Mouse (Mus musculus): ENCODE measurements around the gene Grap. TPM values are rescaled to one million over a fixed set of nuclear protein-coding genes. Genes with fewer than 3 reads are reported as not detected.
"Not testable (repeated sequence)": the region's sequence is repeated elsewhere in the genome, so short reads cannot be mapped to it uniquely, and the experiment has no call there.

The Grap gene
- polyA plus RNA-seq, 1 experiment, result 119 TPM

GRCm38 (mm10) chr11:61637856-61638255 is 15.2 kb upstream of the Grap start:
- peaks cover 19% of the 10 kb centered on the region for H3K4me1 ChIP-seq (replicated peaks; ENCODE audit: control insufficient read depth, insufficient read depth, low read length)
- no peaks in the 10 kb centered on the region for H3K27me3 ChIP-seq (ENCODE audit: control insufficient read depth, insufficient read depth, low read length)
- TF ChIP-seq CTCF (IDR thresholded peaks at IDR 0.05; ENCODE audit: borderline replicate concordance, control insufficient read depth, extremely low read depth, insufficient read depth, low read length, poor library complexity), result no peak
- no peak for TF ChIP-seq POLR2A (IDR thresholded peaks at IDR 0.05; ENCODE audit: control insufficient read depth, extremely low read depth, insufficient read depth, low read length, poor library complexity)
- DNase-seq, result no peak
- H3K36me3 ChIP-seq (ENCODE audit: control insufficient read depth, insufficient read depth, low read length), result no peaks in the 10 kb centered on the region
- 92% methylated on average over 3 of the region's 3 CpGs for WGBS
- no peak overlapping the region for H3K27ac ChIP-seq (ENCODE audit: control insufficient read depth, insufficient read depth, low read length)
- no peak overlapping the region for H3K4me3 ChIP-seq (ENCODE audit: control insufficient read depth, insufficient read depth, low read length)

- H3K27me3 ChIP-seq (ENCODE audit: control insufficient read depth, insufficient read depth, low read length), result no peaks in the 10 kb centered on the region
- no peaks in the 10 kb centered on the region for H3K36me3 ChIP-seq (ENCODE audit: control insufficient read depth, insufficient read depth, low read length)
- no peak overlapping the region for H3K4me3 ChIP-seq (ENCODE audit: control insufficient read depth, insufficient read depth, low read length)
- peaks cover 19% of the 10 kb centered on the region for H3K4me1 ChIP-seq (replicated peaks; ENCODE audit: control insufficient read depth, insufficient read depth, low read length)
- peak; percentile 46 for DNase-seq
- WGBS, result 27% methylated on average over 12 of the region's 12 CpGs
- TF ChIP-seq CTCF (IDR thresholded peaks at IDR 0.05; ENCODE audit: borderline replicate concordance, control insufficient read depth, extremely low read depth, insufficient read depth, low read length, poor library complexity) (no peak), POLR2A (IDR thresholded peaks at IDR 0.05; ENCODE audit: control insufficient read depth, extremely low read depth, insufficient read depth, low read length, poor library complexity) (no peak)
- H3K27ac ChIP-seq (ENCODE audit: control insufficient read depth, insufficient read depth, low read length), result peak overlapping the region; percentile 79
Observed at GRCm38 (mm10) chr11:61638764-61639536, 14.1 kb upstream of the Grap start.

- Histone ChIP-seq H3K27me3 (ENCODE audit: control insufficient read depth, insufficient read depth, low read length) (no peaks in the 10 kb centered on the region), H3K4me1 (replicated peaks; ENCODE audit: control insufficient read depth, insufficient read depth, low read length) (peaks cover 25% of the 10 kb centered on the region), H3K4me3 (ENCODE audit: control insufficient read depth, insufficient read depth, low read length) (no peak overlapping the region), H3K36me3 (ENCODE audit: control insufficient read depth, insufficient read depth, low read length) (no peaks in the 10 kb centered on the region), H3K27ac (ENCODE audit: control insufficient read depth, insufficient read depth, low read length) (peak overlapping the region; percentile 54)
- 74% methylated on average over 6 of the region's 6 CpGs for WGBS
- no peak for DNase-seq
- TF ChIP-seq POLR2A (IDR thresholded peaks at IDR 0.05; ENCODE audit: control insufficient read depth, extremely low read depth, insufficient read depth, low read length, poor library complexity), result no peak
Observed at GRCm38 (mm10) chr11:61639601-61640177, 13.4 kb upstream of the Grap start.

DNA sequence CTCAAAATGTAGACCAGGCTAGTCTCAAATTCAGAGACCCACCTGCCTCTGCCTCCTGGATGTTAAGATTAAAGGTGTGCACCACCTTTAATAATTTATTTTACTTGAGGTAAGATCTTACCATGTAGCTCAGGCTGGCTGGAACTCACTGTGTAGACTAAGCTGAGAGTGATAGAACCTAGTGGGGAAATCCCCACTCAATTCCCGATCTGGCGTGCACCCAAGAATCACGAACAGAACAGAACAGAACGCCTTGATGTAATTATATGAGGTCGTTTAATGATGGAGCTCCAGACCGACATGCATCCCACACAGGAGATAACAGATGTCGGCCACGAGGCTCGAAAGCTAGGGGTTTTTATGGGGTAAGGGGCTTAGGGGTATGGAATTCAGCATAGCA is 12.5 kb upstream of the Grap start:
- H3K4me1 ChIP-seq (replicated peaks; ENCODE audit: control insufficient read depth, insufficient read depth, low read length), result peaks cover 30% of the 10 kb centered on the region
- 89% methylated on average over 9 of the region's 9 CpGs for WGBS
- H3K4me3 ChIP-seq (ENCODE audit: control insufficient read depth, insufficient read depth, low read length); H3K27ac ChIP-seq (ENCODE audit: control insufficient read depth, insufficient read depth, low read length); H3K27me3 ChIP-seq (ENCODE audit: control insufficient read depth, insufficient read depth, low read length); DNase-seq; H3K36me3 ChIP-seq (ENCODE audit: control insufficient read depth, insufficient read depth, low read length): not testable (repeated sequence)

DNA sequence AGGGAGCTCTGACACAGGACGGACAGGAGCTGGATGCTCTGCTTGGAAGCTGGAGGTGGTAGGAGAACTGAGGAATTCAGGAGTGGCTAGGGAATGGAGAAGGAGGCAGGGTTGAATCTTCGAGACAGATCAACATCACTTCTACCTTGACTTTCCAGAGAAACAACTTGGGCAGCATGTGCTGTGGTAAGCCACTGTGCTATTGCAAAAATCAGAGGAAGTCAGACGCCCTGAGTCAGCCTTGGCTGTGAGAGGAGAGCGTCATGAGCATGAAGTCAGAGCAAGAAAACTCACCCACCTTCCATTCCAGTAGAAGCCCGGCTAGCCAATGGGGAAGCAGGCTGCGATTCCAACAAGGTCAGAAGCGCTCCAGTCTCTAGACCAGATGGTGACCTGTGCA is 11.0 kb upstream of the Grap start:
- peaks cover 32% of the 10 kb centered on the region for H3K4me1 ChIP-seq (replicated peaks; ENCODE audit: control insufficient read depth, insufficient read depth, low read length)
- H3K27ac ChIP-seq (ENCODE audit: control insufficient read depth, insufficient read depth, low read length), result no peak overlapping the region
- no peak for DNase-seq
- H3K27me3 ChIP-seq (ENCODE audit: control insufficient read depth, insufficient read depth, low read length), result no peaks in the 10 kb centered on the region
- TF ChIP-seq CTCF (IDR thresholded peaks at IDR 0.05; ENCODE audit: borderline replicate concordance, control insufficient read depth, extremely low read depth, insufficient read depth, low read length, poor library complexity) (no peak), POLR2A (IDR thresholded peaks at IDR 0.05; ENCODE audit: control insufficient read depth, extremely low read depth, insufficient read depth, low read length, poor library complexity) (no peak)
- WGBS, result 50% methylated on average over 7 of the region's 7 CpGs
- H3K36me3 ChIP-seq (ENCODE audit: control insufficient read depth, insufficient read depth, low read length), result no peaks in the 10 kb centered on the region
- H3K4me3 ChIP-seq (ENCODE audit: control insufficient read depth, insufficient read depth, low read length), result no peak overlapping the region

DNA sequence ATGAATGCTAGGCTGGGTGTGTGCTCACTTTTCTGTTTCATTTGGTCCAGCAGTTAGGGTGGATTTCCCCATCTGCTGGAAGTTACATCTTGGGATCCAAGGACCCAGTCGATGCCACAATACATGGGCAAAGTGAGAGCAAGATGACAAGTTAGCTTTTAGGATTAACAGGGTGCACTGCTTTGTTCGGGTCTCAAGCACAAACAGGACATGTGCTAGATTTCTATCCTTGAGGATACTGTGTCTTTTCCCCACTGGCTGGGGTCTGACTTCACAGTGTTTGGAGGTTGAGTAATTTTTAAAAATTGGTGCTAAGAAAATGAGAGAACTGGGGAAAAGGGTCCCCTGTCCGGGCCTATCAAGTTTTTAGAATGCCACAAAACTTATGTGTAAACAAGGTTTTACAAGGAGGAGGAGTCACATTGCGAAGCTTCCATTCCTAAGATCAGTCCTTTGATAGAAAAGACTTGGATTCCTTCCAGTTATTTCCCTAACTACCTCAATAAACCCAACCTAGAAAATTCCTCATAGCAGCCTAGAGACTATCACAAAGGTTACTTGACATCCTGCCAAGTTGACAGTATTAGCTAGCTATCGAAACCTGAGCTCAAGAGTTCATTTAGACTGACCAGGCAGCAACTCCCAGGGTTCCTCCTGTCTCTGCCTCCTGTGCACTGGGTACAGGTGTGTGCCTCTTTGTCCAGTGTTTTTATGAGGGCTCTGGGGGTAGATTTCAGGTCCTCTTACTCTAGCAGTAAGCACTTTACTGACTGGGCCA is 9.7 kb upstream of the Grap start:
- Histone ChIP-seq H3K27ac (ENCODE audit: control insufficient read depth, insufficient read depth, low read length) (no peak overlapping the region), H3K4me3 (ENCODE audit: control insufficient read depth, insufficient read depth, low read length) (no peak overlapping the region), H3K27me3 (ENCODE audit: control insufficient read depth, insufficient read depth, low read length) (no peaks in the 10 kb centered on the region), H3K4me1 (replicated peaks; ENCODE audit: control insufficient read depth, insufficient read depth, low read length) (peaks cover 41% of the 10 kb centered on the region), H3K36me3 (ENCODE audit: control insufficient read depth, insufficient read depth, low read length) (no peaks in the 10 kb centered on the region)
- 93% methylated on average over 5 of the region's 5 CpGs for WGBS
- DNase-seq, result no peak
- TF ChIP-seq POLR2A (IDR thresholded peaks at IDR 0.05; ENCODE audit: control insufficient read depth, extremely low read depth, insufficient read depth, low read length, poor library complexity), result no peak
- TF ChIP-seq CTCF (IDR thresholded peaks at IDR 0.05; ENCODE audit: borderline replicate concordance, control insufficient read depth, extremely low read depth, insufficient read depth, low read length, poor library complexity), result no peak
